Mouse (Mus musculus): ENCODE results near the gene Robo1. TPM values are rescaled to one million over a fixed set of nuclear protein-coding genes. Genes with fewer than 3 reads are reported as not detected.
"Not testable (repeated sequence)": the region's sequence is repeated elsewhere in the genome, so short reads cannot be mapped to it uniquely, and the experiment has no call there.

The Robo1 gene
- polyA plus RNA-seq, 2 experiments from 2014 or later: 0.20 TPM; not detected in 1

DNA sequence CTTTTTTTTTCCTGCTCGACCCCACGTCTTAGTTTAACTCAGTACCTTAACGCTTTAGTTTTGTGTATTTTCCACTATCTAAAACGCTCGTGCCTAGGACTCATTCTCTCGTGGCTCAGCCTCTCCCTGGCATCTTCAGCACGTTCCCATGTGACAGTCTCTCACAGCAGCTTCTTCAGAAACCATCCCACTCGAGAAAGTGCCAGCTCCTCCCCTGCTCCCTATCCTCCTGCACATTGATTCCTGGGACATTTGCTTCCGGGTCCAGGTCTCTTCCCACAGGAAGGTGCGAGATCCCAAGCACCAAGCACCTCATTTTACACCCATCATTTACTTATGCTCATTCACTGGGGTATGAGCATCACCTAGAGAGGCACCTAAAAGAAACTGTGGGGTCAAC, 150.0 kb downstream of the Robo1 start:
- ATAC-seq: no peak

DNA sequence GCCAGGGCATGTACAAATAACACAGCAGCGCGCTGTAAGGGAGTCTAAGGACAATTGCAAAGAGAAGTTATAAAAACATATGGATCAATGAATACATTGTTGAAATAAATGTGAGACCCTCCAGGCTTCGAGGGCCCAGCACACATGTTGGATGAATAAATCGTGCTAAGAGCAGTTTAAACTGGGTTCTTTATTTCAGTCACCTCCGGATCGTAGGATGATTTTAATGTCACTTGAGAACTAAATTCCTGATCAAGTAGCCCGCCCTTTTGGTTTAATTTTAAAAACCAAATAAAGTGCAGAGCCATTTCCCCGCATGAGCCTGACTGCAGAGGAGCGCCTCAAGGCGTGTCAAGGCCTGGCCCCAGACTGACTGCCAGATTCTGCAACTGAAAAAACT, 150.5 kb downstream of the Robo1 start:
- ATAC-seq: no peak

DNA sequence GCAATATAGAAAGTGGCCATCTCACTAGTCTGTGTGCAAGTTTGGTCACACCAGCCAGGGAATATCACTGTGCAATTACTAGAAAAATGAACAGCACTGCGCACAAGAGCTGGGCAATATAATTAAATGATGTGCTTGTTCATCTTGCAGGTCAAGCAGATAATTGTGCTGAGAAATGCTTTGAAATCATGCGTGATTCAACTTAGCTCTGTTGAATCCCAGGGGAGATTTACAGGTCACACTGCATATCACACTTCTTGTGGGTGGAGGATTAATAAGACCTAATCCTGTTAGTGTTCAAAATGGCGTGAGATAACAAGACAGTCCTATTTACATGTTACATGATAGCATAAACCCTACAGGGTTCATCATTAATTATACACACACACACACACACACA, 157.6 kb downstream of the Robo1 start:
- ATAC-seq: no peak

DNA sequence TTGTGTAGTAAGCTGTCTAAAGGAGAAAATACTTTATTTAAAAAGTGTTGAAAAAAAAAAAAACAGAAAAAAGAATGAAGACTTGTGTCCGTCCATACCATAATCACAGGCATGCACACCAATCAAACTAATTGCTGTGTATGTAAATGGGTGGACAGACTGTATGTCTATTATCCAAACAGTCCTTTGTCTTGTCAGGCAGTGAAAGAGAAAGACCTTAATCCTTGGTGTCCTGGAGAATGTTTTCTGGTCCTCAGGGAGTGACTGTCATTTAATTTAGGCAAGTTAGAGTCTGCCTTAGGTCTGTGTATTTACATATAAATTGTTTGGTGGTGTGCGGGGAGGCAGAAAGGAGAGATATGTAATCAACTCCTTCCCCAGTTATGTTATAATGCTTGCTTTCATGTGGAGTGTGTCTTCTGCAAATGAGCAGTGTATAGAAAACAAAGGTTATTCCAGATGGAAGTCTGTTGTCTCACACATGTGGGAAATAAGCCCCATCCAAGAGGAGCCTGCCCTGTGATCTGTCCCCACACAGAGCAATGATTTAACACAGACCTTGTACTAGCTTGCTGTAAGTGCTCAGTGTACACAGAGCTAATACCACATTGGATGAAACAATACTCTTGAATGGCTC, 162.0 kb downstream of the Robo1 start:
- ATAC-seq: no peak

DNA sequence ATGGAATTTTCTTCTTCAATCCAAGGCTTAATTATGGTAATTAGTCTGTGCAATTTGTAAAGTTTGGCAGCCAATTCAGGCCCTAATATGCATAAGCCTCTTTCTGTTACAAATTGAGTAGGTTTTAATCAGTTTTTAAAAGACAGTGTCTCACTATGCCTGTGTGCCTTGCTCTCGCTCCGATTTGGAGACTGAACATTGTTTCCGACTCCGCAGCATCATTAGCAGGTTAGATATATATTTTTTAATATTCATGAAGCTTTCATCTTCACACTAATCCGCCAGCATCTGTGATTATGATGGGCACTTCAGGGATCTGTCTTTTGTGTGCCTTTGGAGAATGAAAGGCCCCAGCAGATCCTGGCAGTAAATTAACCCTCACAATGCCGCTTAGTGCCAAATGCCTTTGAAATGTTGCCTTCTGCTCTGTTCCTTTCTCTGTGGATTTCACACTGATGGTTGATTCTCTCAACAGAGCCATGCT, 202.7 kb downstream of the Robo1 start:
- no peak for ATAC-seq

DNA sequence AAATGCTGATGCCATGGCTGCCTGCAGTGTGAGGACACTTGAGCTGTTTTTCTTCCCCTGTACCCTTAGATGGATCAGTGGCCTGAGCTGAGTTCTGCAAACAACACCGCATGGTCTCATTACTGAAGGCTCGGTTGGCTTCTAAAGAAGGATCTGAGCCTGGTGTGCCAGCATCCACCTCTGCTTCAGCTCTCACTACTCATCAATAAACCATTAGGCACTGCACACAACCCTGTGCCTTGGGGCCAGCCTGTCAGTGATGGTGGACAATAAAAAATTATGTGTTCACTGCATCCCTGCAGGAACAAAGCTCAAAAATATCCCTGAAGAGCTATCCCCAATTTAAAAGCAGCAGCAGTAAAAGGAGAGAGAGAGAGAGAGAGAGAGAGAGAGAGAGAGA, 223.2 kb downstream of the Robo1 start:
- ATAC-seq: no peak

DNA sequence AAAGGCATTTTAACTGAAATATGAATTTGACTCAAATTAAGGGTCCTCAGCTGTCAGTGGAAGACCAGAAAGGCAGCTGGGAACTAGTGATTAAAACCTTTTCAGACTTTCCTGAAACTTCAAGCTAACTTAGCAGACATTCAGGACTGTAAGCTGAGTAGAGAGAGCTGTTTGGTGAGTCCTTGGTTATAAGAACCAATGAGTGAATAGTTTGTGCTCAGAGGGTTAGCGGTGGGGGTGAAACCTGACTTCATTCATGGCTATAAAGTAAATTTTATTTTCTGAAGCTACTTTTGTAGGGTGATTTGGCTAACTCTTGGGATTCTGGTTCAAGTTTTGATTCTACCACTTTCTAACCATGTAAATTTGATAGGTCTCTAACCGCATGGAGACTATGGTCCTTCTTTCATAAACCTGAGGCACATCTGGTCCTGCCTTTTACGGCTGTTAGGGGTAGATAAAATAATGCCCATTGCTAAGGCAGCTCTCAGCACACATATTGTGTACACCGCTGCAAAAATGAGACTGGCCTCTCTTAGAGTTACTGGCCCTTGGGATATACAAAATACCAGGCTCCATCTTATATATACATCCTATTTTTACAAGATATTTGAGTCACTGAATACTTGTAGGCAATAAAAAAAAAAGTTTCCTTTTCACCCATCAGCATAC, 225.9 kb downstream of the Robo1 start:
- no peak for ATAC-seq

DNA sequence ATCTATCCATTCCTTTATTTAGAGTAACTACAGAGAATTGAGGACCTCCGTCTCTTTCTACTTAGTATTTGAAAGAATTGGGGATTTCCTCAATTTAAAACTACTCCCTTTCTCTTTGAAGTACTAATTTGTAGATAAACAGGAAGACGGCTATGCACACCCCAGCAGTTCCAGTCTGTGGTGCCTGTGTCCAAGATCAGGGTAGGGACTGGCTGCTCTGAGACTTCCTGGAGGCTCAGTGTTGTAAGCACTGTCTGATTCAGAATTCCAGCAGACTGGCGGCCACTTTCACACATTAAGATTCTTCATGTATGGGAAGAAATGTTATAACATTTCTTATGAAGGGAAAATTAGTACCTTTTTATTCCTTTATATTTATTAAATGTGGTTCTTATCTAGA, 230.1 kb downstream of the Robo1 start:
- ATAC-seq: no peak

DNA sequence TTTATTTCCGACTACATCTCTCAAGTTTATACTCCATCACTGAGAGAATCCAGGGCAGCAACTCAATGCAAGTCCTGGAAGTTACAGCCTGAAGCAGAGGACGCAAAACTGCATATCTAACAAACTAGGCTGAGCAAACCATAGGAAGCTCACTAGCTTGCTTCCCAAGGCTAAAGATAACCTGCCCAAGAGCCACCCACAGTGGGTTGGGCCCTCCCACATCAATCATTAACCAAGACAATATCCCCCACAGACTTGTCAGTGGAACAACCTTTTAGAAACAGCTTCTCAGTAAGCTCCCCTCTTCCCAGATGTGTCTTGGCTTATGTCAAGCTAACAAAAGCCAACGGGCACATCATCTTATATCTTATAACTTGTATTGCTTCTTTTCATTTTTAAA, 235.8 kb downstream of the Robo1 start:
- no peak for ATAC-seq

DNA sequence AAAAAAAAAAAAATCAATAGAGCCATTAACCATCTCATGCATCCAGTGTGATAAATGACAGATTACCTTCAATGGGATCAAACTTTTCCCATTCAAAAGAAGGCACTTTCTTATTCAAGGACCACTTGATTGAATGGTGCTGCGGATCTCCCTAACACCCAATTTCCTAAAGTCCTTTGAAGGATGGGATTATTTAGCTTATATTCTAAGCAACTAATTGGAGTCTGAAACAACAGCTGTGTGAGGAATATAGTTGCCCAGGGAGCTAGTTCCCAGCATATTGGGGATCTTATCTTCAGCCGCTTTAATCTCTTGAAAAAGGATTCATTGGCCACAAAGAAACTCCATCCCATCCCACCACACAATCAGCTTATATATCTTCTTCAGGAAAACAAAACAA, 236.8 kb downstream of the Robo1 start:
- ATAC-seq: no peak

DNA sequence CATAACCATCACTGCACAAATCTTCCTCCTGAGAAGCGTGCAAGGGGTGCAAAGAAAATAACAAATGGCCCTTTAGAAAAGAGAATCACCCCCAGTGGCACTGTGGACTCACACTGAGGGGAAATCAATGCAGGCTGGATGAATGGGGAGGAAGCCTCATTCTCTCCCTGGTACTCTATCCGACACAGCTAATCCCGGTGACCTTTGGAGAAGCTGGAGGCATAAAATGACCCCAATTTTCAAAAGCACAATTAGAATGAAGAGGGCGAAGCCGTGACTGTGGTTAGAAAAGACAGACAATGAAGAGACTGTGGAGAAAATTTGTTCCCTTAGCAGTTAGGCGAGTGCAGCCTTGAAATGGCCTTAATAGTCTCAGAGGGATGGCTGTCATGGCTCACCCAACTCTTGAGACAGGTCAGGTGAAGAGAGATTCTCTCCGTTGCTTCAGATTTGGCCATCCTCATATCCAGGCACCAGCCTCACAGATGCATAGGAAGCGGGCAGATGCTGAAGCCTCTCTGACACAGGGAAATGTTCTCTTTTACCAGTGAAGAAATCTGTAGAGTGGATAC, 243.7 kb downstream of the Robo1 start:
- no peak for ATAC-seq

DNA sequence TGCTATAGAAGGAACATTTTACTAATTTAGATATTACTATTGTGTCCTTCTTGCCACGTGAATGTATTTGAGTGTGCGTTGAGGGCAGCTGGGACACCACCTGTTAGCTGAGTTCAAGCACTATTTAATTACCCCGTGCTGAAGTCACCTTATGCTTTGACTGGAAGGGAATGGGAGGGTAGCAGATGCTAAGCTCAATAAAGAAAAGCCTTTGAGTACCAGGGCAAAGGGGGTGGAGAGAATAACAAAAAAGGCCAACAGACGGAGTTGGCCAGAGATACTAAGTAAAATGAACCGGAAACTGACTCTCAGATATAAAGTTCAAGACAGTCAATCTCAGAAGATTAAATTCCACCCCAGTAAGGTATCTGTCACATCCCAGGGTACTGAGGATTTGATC, 245.6 kb downstream of the Robo1 start:
- ATAC-seq: no peak

DNA sequence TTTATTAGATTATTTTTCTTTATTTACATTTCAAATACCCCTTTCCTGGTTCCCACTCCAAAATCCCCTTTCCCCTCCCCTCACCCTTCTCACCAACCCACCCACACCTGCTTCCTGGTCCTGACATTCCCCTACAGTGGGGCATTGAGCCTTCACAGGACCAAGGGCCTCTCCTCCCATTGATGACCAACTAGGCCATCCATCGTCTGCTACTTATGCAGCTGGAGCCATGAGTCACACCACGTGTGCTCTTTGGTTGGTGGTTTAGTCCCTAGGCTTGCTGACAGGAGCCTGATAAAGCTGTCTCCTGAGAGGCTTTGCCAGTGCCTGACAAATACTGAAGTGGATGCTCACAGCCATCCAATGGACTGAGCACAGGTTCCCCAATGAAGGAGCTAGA, 254.0 kb downstream of the Robo1 start:
- ATAC-seq: not testable (repeated sequence)

DNA sequence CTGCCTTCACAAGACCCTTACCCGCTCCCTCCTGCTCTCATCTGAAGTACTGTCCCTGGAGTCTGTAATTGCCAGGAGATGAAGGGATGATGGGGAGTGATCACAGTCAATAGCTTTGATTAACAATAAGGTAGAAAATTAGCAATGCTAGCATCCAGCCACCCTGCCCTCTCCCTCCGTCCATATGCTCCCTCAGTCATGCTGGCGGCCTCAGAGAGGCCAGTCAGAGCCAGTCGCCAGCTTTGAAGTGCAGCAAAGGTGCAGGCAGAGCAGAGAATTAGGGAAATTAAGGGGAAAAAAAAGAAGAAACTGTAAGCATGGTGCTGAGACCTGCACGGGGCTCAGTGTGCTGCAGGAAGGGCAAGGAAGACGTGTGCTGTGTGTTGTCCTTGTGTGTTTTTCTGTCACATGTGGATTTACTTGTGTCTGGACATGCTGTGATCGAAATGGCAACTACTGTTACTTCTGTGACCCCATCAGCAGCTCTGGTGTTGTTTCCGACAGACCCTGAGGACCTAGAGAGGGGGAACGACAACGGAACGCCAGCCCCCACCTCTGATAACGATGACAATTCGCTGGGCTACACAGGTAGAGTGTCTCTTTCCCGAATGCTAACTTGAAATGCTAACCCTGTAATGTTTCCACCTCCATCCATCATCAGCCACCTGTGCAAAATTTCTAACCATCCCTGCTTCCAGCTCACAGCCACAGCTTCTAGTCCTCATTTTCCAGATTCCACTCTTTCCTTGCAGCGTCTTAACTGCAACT, 255.3 kb downstream of the Robo1 start:
- no peak for ATAC-seq

DNA sequence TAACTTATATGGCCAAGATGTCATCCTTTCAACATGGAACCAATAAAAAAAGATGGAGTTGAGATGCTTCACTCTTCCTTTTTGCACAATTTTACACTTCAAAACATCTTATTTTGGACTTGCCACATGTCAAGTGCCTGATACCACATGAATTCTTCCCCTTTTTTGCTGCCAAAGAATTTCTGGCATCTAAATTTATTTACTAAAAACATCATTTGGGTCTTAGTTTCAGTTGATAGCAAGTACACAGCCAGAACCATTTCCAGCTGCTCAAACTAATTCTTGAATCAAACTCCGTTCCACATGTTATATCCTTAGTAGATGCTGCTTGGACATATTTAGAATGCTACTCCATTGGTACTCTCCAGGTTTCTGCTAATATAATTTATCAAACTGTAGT, 267.1 kb downstream of the Robo1 start:
- no peak for ATAC-seq

DNA sequence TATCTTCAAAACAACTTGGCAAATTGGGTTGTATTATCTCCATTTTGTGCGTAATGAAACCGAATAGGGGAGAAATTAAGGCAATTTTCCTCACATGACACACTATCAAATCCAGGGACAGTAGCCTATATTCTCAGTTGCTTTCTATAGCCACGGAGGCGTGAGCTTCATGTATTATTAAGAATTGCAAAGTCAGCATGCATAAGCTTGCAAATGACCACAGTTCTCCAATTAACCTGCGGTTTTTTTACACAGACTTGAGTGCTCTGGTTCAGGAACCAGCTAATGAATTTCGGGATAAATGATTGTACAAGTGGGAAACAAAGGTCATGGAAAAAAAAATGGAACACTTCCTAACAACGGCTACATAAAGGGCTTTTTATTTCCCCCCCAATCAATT, 268.9 kb downstream of the Robo1 start:
- no peak for ATAC-seq

DNA sequence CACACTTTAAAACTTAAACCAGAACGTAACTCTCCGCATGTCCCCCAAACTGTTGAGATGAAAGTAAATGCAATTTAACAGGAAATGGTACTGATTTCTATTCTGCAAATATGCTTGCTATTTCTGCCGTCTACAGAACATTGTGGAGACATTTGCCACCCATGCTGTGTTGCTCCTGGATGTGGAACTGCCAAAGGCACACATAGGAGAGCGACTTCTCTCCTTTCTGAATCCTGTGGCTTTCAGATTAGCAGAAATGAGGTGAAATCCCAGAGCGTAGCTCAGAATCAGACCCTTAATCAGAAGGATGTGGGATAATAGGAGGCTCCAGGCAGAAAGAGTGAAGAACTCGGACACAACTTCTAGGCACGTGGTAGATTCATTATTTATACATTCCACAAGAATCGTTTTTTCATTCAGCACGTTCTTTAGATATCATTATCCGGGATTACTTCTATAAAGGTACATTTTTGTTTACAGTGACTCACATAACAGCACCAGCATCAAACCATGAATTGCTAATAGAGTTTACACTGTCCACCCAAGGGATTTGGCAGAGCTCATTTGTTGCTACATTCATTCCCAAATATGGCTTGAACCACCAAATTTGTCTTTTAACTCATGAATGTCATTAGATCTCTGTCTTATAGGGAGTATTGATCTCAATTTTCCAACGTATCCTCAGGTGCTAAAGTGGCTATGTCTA, 276.5 kb downstream of the Robo1 start:
- no peak for ATAC-seq

DNA sequence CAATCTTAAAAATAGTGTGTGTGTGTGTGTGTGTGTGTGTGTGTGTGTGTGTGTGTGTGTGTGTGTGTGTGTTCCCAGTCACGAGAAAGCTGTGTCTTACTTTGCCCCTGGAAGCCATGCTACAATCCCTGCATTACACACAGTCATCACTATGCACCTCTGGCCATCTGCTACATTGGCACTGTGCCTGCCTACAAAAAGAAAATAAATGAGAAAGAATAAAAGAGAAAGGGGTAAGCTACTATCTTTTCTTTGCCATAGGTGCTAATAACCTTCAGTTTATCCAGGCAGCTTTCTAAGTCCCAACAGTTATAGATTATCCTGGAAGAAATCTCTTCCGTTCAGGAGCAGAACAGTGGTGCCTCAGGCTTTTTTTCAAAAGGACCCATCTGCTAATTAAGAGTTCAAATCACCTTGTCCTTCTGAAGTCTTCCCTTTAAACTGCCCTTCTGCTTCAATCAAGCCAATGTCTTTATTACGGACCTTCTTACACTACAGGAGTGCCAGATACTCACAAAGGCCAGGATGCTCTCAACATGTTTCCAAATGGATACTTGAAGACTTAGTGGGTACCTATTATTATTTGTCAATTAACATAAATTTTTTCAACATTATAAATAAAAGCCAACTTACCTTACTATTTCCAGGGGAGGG, 277.2 kb downstream of the Robo1 start:
- no peak for ATAC-seq

DNA sequence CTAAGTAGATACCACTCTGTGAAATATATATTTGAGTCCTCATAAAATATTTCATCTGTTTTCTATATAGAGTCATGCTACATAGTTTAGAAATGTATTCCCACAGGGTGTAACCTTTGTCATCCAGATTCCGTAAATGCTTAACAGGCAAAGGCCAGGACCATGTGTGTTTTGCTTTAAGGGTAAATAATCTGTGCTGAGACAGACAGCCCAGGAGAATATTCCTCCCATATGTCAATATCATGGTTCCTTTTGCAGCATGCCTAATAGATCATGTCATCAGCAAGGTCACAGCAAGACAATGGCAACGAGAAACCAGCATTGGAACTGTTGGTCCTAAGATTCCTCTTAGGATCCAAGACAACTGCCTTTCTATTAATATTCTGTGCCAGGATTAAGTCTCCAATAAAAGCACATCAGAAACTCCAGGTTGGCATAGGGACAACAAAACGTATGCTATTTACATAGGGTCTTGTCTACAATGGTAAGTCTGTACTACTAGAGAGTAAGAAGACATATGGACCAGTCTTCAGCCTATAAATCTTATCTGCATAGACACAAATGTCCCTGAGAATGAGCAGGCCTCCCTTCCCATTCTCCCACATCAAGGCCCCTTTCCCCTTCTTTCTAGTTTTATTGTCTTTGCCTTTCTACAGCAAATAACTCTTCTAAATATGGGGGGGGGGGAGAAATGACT, 279.4 kb downstream of the Robo1 start:
- no peak for ATAC-seq

DNA sequence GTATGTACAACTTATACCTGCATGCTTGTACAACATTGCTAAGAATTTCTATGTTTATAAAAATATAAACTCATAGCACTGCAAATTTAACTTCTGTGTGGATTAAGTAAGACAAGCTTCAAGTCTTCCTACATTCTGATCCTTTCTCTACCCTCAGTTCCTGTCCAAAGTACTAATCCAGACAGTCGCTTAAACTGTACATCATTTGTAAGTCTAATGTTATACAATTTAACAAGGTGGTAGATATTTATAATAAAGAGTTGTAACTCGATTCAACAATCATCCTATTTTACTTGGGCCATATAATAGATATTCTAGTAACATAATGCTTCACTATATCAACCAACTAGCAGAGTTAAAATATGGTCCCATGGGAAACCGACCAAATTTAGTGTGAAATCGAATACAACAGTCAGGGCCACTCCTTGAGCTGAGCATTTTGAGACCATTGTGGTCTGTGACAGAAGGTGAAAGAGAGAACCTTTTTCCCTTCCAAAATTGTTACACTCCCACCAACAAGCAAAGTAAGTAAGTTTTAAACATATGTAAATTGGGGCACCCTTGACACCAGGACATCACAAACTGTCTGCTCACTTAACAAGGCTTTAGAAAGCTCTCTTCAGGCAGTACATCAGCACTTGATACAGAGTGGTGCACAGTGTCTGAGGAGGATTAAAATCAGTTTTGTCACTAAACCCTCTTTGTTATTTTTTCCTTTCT, 295.5 kb downstream of the Robo1 start:
- no peak for ATAC-seq

DNA sequence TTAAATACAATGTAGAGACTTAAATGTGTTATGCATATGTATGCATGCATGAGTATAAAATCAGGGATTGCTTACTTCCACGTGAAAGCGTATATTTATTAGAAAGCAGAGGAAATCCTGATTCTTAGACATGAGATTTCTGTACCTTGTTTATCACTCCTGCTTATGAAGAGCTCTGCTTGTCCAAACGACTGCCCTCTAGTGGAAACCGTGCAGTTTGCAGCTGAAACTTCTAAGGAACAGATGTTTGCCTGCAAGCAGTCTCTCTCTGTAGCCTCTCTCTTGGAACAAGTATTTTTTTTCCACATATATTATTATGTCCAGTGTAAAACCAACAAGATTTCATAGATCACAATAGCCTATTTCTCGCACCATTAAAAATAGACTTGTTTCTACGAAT, 297.0 kb downstream of the Robo1 start:
- no peak for ATAC-seq

Data from CD4-positive, CD25-positive, alpha-beta regulatory T cell, adult 4 months (primary cell).